Mouse (Mus musculus) limb, embryonic 13.5 days (tissue): ENCODE data around the gene Nop9. TPM values are rescaled to one million over a fixed set of nuclear protein-coding genes. Genes with fewer than 3 reads are reported as not detected.

Source experiments
- ATAC-seq: fragments of 200-750 bp; cut with Nextera tagmentation; 2 replicates; pipeline ENCODE4 v1.8.0; 2017; ENCODE audit warnings: low read depth, moderate number of reproducible peaks, moderate TSS enrichment; ENCODE audit not compliant: low FRiP score
- H3K27ac ChIP-seq: fragments of 300-500 bp; sonication (generic); 2 replicates; pipeline ENCODE4 v1.5.1; 2015; ENCODE audit warnings: inconsistent platforms, mild to moderate bottlenecking, moderate library complexity
- H3K27me3 ChIP-seq: fragments of 300-500 bp; sonication (generic); 2 replicates; pipeline ENCODE4 v1.6.1; 2015; ENCODE audit warnings: mild to moderate bottlenecking, inconsistent platforms
- H3K36me3 ChIP-seq: fragments of 300-500 bp; sonication (generic); 2 replicates; pipeline ENCODE4 v1.6.1; 2015; ENCODE audit warnings: inconsistent platforms, mild to moderate bottlenecking, moderate library complexity
- H3K4me1 ChIP-seq: fragments of 300-500 bp; sonication (generic); 2 replicates; pipeline ENCODE4 v1.6.1; 2015; ENCODE audit warnings: inconsistent platforms
- H3K4me2 ChIP-seq: fragments of 300-500 bp; sonication (generic); replicated peaks from 2 replicates; pipeline ENCODE4 v1.6.1; 2015; ENCODE audit warnings: inconsistent platforms, mild to moderate bottlenecking, moderate library complexity
- H3K4me3 ChIP-seq: fragments of 300-500 bp; sonication (generic); 2 replicates; pipeline ENCODE4 v1.5.1; 2015; ENCODE audit warnings: moderate library complexity, mild to moderate bottlenecking, inconsistent platforms
- H3K9ac ChIP-seq: fragments of 300-500 bp; sonication (generic); 2 replicates; pipeline ENCODE4 v1.6.1; 2015; ENCODE audit warnings: mild to moderate bottlenecking, inconsistent platforms
- H3K9me3 ChIP-seq: fragments of 300-500 bp; sonication (generic); 2 replicates; pipeline ENCODE4 v1.6.1; 2016; ENCODE audit warnings: inconsistent platforms
- WGBS: fragments of 180-500 bp; shearing (Covaris S2); methylation state at CpG from one replicate; pipeline ENCODE4 v1.1.7; 2015; 5-methylcytosine and 5-hydroxymethylcytosine counted together
- polyA plus RNA-seq: library from polyadenylated mRNA; unstranded; fragments of >200 nt; fragmentation: Nextera tagmentation; extraction: Ambion mirVana; gene quantifications from 2 replicates; pipeline ENCODE4 v1.2.1, GENCODE M21; 2015

The Nop9 gene
- polyA plus RNA-seq, result 41.8 and 42.8 TPM in 2 replicates

DNA sequence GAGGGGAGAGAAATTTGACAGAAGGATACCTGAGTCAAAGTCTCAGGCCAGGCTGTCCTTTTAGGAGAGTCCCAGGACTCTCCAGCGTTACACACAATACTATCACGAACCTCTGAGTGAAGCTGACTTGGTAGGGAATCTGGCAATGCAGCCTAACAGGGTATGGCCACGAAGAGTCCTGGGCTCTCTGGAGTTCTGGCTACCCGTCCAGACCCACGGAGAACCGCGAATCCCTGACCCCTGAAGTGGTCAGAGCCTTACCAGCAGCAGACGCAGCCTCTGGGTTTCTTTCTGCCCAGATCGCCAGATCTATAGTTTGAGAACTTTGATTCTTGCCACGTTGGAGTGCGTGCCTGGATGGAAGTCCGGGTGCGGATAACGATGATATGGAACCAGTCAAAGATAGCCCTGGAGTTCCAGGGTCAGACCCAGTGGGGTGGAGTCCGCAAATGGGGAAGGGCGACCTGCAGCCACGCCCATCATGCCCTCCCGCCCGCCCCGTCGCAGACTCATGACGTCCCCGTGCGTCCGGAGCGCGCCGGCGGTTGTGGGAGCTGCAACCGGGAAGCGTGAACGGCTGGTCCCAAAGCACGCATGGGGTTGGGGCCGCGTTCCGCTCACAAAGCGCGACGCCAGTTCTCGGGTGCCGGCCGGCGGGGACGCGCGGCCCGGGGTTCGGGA is at the start of gene Nop9, which contains the start of gene Dhrs1:
Nop9 (plus strand) TSS at position 514 of the 681 bp plus-strand sequence.
Dhrs1 (minus strand) TSS at position 511 of the 681 bp plus-strand sequence.
- H3K4me3 ChIP-seq, result peak within 1 kb of the TSS; percentile 89
- H3K4me2 ChIP-seq, result peak within 1 kb of the TSS; percentile 99
- H3K27me3 ChIP-seq, result no peaks in the 10 kb centered on the region
- H3K27ac ChIP-seq, result no peak within 1 kb of the TSS
- peaks cover 31% of the 10 kb centered on the region for H3K4me1 ChIP-seq
- H3K36me3 ChIP-seq, result peaks cover 43% of the 10 kb centered on the region
- H3K9me3 ChIP-seq, result no peaks in the 10 kb centered on the region
- H3K9ac ChIP-seq, result peak within 1 kb of the TSS; percentile 90
- ATAC-seq, result peak; percentile 86
- WGBS, result 1% methylated on average over 48 of the region's 48 CpGs

DNA sequence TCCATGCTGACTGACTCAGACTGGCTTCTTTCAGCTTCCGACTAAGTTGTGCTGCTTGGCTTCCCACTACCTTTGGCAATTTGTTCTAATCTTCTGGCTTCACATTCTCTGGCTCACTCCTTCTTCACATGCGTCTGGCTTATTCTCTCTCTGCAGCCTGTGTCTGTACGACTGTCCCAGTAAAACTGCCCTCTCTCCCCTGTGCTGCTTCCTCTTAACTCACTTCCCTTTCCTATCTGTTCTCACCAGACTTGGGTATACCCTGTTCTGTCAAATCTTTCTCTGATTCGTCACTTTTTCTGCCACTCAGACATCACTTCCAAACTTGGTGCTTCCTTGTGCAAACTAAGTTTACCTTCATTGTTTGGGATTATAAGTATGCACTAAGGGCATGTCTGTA is 48.3 kb upstream of the Nop9 start:
- H3K9ac ChIP-seq, result no peak overlapping the region
- no peak overlapping the region for H3K4me2 ChIP-seq
- WGBS, result 87% methylated on average over 4 of the region's 4 CpGs
- no peaks in the 10 kb centered on the region for H3K27me3 ChIP-seq
- no peak for ATAC-seq
- H3K9me3 ChIP-seq, result no peaks in the 10 kb centered on the region
- H3K4me1 ChIP-seq, result no peaks in the 10 kb centered on the region
- H3K27ac ChIP-seq, result no peak overlapping the region
- H3K4me3 ChIP-seq, result no peak overlapping the region
- no peaks in the 10 kb centered on the region for H3K36me3 ChIP-seq

DNA sequence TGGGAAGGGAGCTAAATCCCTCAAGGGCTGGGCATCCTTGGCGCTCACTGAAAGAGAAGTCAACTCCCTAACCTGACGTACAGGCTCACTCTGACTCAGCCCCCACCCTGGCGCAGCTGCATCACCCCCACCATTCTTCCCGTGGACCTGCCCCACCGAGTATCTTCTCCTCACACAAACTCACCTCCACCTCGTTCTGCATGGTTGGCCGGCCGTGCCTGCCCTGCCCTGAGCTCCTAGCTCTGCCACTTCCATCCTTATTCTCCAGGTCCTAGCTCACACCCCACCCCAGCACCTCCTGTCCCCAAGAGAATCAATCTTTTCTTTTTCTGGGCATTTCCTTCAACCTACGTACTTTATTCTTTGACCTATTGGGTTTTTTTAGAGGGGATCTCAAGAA is 44.4 kb upstream of the Nop9 start:
- H3K4me1 ChIP-seq, result 0 out of 2 replicates have a peak, but pooled peaks cover 5% of the 10 kb centered on the region
- no peak overlapping the region for H3K4me3 ChIP-seq
- no peaks in the 10 kb centered on the region for H3K9me3 ChIP-seq
- no peak overlapping the region for H3K4me2 ChIP-seq
- ATAC-seq, result no peak
- H3K36me3 ChIP-seq, result no peaks in the 10 kb centered on the region
- 64% methylated on average over 9 of the region's 9 CpGs for WGBS
- no peaks in the 10 kb centered on the region for H3K27me3 ChIP-seq
- no peak overlapping the region for H3K27ac ChIP-seq
- no peak overlapping the region for H3K9ac ChIP-seq

DNA sequence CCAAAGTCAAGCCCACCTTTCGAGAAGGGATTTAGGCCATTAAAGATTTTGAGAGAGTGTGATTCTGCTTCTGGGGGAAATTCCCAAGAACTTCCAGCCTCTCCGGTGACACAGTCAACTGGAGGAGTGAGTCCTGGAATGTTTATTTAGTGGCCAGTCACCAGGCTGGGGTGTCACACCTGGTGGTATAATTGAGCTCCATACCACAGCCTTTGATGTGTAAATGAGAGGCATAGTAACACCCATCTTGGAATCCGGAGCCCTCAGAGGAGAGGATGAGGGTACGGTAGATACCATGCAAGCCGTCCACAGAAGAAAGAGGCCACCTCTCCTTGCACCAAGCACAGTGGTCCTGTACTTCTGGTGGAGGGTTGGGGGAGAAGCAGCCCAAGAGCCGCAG is 42.7 kb upstream of the Nop9 start:
- H3K27me3 ChIP-seq, result no peaks in the 10 kb centered on the region
- no peaks in the 10 kb centered on the region for H3K36me3 ChIP-seq
- H3K4me2 ChIP-seq, result no peak overlapping the region
- H3K9ac ChIP-seq, result no peak overlapping the region
- WGBS, result 44% methylated on average over 6 of the region's 6 CpGs
- no peak overlapping the region for H3K27ac ChIP-seq
- 0 out of 2 replicates have a peak, but pooled peaks cover 5% of the 10 kb centered on the region for H3K4me1 ChIP-seq
- no peak for ATAC-seq
- H3K4me3 ChIP-seq, result no peak overlapping the region
- H3K9me3 ChIP-seq, result no peaks in the 10 kb centered on the region

DNA sequence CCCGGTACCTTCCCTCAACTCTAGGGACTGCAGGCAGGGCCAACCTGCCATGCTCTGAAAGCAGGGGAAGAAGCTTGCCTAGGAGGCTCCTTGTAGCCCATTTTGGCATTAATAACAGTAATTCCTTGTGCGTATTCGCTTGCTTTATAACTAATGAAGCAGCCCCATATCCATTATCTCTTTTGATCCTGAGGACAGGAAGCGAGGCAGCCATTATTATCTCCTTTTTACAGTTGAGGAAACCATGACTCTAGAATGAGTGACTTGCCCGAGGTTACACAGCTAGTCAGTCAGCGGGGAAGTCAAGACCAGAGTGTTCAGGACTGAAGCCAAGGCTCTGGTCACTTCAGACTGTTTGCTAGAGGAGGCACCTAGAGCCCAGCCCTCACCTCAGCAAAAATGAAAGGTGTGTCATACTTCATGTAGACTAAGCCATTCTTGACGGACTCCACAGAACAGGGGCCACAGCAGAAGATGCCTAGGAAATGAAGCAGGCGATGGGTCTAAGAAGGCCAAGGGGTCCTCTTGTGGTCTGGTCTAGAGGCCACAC is 39.4 kb upstream of the Nop9 start:
- Histone ChIP-seq H3K4me2 (no peak overlapping the region), H3K9me3 (no peaks in the 10 kb centered on the region), H3K27ac (no peak overlapping the region), H3K4me3 (no peak overlapping the region), H3K36me3 (no peaks in the 10 kb centered on the region), H3K9ac (no peak overlapping the region), H3K4me1 (0 out of 2 replicates have a peak, but pooled peaks cover 5% of the 10 kb centered on the region), H3K27me3 (no peaks in the 10 kb centered on the region)
- no peak for ATAC-seq
- WGBS, result 85% methylated on average over 8 of the region's 8 CpGs

DNA sequence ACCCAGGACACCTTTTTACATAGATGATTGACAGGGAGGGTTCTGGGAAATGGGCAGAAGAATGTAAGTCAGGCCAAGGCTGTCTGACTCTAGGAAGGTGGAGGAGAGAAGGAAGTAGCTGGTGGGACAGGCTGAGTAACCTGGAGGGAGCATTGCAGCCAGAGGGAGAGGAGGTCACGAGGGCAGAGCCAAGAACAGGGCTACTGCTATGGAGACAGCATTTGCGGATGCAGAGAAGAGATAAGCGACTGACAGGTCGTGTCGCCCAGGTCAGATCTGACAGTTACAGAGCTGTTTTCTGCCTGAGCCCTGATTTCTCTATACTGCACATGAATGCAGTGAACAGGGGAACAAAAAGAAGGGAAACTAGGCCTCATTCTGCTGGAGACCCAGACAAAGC is 38.1 kb upstream of the Nop9 start:
- Histone ChIP-seq H3K36me3 (no peaks in the 10 kb centered on the region), H3K4me3 (no peak overlapping the region), H3K4me1 (0 out of 2 replicates have a peak, but pooled peaks cover 5% of the 10 kb centered on the region), H3K9me3 (no peaks in the 10 kb centered on the region), H3K27ac (no peak overlapping the region), H3K9ac (no peak overlapping the region), H3K4me2 (no peak overlapping the region), H3K27me3 (peaks cover 10% of the 10 kb centered on the region)
- ATAC-seq, result no peak
- 84% methylated on average over 5 of the region's 5 CpGs for WGBS

DNA sequence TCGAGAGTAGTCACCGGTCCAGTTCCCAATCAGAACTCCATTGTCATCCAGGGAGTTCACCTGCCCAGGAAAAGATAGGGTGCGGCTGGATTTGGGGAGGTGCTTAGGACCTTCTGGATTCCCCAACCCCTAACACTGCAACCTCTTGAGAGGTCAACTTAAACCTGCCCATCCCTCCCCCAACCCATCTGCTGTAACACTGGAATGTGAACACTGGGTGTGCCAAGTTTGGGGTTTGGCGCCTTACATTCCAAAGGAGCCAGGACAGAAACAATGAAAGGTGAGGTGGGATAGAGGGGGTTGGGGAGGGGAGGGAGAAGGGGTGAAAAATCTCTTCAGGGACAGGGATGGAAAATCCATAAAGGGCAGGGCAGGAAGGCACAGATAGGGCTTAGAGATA is 36.0 kb upstream of the Nop9 start:
- 75% methylated on average over 4 of the region's 4 CpGs for WGBS
- no peak overlapping the region for H3K27ac ChIP-seq
- H3K9me3 ChIP-seq, result no peaks in the 10 kb centered on the region
- peaks cover 12% of the 10 kb centered on the region for H3K4me1 ChIP-seq
- H3K27me3 ChIP-seq, result peaks cover 30% of the 10 kb centered on the region
- H3K4me2 ChIP-seq, result no peak overlapping the region
- ATAC-seq, result no peak
- H3K9ac ChIP-seq, result no peak overlapping the region
- no peak overlapping the region for H3K4me3 ChIP-seq
- H3K36me3 ChIP-seq, result no peaks in the 10 kb centered on the region

DNA sequence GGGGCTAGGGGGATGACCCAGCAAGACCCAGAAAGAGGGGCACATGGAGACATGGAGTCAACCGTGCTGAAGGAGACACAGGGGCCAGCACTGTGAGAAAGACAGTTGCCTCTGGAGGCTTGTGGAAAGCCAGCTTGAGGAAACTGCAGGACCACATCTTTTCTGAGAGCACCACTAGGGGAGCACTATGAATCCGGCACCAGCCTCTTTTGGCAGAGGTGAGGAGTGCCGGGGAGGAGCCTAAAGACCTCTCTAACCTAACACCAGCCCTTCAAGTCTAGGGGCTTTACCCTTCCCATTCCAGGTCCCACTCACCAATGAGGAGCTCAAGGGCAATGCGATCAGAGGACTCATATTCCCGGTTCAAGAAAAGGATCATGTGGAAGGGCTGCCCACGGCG is 33.7 kb upstream of the Nop9 start:
- Histone ChIP-seq H3K9ac (no peak overlapping the region), H3K4me3 (no peak overlapping the region), H3K9me3 (no peaks in the 10 kb centered on the region), H3K27me3 (peaks cover 30% of the 10 kb centered on the region), H3K36me3 (peaks cover 10% of the 10 kb centered on the region), H3K27ac (no peak overlapping the region), H3K4me1 (peaks cover 12% of the 10 kb centered on the region), H3K4me2 (0 out of 2 replicates have a peak overlapping the region, but pooled peaks have one; percentile 28)
- no peak for ATAC-seq
- WGBS, result 79% methylated on average over 7 of the region's 7 CpGs

DNA sequence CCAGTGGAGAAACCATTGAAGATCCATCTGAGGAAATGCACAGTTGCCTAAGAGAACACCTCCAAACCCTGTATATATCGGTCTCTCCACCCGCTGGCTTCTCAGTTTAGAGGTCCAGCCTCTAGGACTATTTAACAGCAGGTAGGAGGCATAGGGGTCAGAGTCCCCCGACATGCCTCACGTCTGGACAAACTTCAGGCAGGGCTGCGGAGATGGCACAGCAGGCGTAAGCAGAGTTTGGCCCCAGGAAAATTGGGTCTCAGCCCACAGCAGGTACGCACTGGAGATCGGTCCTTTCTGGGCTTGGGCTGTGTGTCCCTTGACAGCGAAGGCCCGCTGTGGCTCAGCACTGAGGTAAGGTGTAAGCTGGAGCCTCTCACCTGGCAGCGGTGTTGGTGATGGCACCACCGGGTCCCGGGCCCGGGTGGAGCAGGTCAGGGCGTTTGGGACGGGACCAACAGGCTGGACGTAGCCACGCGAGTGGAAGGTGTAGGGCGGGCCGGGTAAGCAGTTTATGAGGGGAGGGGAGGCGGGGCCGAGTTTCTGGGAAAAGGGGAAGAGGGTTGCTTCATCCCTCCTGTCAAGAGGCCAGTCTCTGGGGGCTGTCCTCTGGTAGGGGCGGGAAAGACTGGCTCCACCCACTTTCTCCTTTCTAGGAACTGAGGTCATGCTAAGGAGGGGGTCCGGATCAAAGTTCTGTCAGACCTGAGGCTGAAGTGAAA is 32.3 kb upstream of the Nop9 start:
- Histone ChIP-seq H3K4me1 (peaks cover 12% of the 10 kb centered on the region), H3K27me3 (peaks cover 30% of the 10 kb centered on the region), H3K4me3 (peak overlapping the region; percentile 31), H3K9me3 (no peaks in the 10 kb centered on the region), H3K36me3 (peaks cover 22% of the 10 kb centered on the region), H3K9ac (peak overlapping the region; percentile 32), H3K27ac (no peak overlapping the region), H3K4me2 (peak overlapping the region; percentile 58)
- whole genome bisulfite sequencing, result 12% methylated on average over 25 of the region's 25 CpGs
- ATAC-seq, result no peak

DNA sequence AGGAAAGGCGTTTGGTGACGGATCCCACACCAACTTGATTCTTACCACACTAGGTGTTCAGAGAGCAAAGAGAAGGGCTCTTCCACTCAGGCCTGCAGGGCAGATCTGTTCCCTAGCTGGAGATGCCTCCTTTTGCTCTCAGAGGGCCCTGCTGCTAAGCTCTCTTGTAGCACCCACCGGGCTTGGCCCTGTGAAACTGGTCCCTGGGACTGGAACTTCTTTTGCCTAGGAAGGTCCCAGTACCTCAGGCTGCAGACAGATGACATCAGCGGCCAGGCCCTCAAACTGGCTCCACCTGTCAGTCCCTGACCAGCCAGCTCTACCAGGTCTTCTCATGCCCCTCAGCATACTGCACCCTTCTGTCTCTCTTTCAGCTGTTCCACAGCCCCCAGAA is 31.8 kb upstream of the Nop9 start, which contains the start of gene Tgm1:
Tgm1 (minus strand) TSS at position 198 of the 394 bp plus-strand sequence.
- no peak for ATAC-seq
- peak within 1 kb of the TSS; percentile 31 for H3K4me3 ChIP-seq
- no peaks in the 10 kb centered on the region for H3K9me3 ChIP-seq
- peak within 1 kb of the TSS; percentile 58 for H3K4me2 ChIP-seq
- peaks cover 30% of the 10 kb centered on the region for H3K27me3 ChIP-seq
- H3K36me3 ChIP-seq, result peaks cover 27% of the 10 kb centered on the region
- H3K4me1 ChIP-seq, result peaks cover 12% of the 10 kb centered on the region
- no peak within 1 kb of the TSS for H3K27ac ChIP-seq
- H3K9ac ChIP-seq, result peak within 1 kb of the TSS; percentile 32
- WGBS, result 18% methylated on average over 4 of the region's 4 CpGs

DNA sequence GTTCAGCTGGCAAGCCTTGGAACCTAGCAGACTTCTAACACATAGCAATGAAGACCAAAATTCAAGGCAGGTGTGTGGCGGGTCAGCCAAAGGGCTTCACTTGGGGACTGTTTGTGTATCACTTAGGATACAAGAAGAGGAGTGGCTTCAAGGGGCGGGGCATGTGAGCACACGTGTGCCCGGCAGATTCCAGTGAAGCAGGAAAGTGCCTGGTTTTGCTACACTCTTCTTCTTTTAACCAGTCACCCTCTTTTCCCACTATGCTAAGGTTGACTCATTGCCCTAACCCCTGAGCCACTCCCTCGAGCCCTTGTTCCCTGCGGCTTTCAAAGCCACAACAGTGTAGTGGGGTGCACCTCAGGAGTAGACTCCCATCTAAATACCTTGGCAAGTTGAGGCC is 30.6 kb upstream of the Nop9 start:
- no peak overlapping the region for H3K9ac ChIP-seq
- ATAC-seq, result no peak
- WGBS, result 30% methylated on average over 6 of the region's 6 CpGs
- H3K27ac ChIP-seq, result no peak overlapping the region
- no peak overlapping the region for H3K4me3 ChIP-seq
- H3K36me3 ChIP-seq, result peaks cover 37% of the 10 kb centered on the region
- no peaks in the 10 kb centered on the region for H3K9me3 ChIP-seq
- peaks cover 30% of the 10 kb centered on the region for H3K27me3 ChIP-seq
- no peak overlapping the region for H3K4me2 ChIP-seq
- H3K4me1 ChIP-seq, result peaks cover 12% of the 10 kb centered on the region

DNA sequence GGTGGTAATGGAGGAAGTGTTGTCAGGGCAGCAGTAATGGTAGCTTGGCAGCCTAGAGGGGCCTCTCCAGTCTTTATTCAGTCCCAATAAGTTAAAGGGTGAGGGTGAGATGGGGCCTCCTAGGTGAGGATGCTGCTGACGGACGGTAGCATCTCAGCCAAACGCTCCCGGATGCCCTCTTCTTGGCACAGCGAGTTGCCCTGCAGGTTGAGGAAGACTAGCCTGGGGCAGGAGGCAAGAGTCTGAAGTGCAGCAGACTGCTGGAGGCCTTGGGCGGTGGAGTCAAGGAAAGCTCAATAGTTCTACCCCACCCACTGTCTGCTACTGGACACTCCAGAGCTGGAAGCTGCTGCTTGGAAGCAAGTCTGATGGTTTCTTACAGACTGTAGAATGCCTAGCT is 29.2 kb upstream of the Nop9 start:
- Histone ChIP-seq H3K4me3 (no peak overlapping the region), H3K27me3 (peaks cover 30% of the 10 kb centered on the region), H3K4me1 (peaks cover 19% of the 10 kb centered on the region), H3K9me3 (no peaks in the 10 kb centered on the region), H3K4me2 (no peak overlapping the region), H3K9ac (no peak overlapping the region), H3K36me3 (peaks cover 40% of the 10 kb centered on the region), H3K27ac (no peak overlapping the region)
- no peak for ATAC-seq
- WGBS, result 85% methylated on average over 6 of the region's 6 CpGs
